ENCODE assay signal across 30 mouse cellular contexts in the genomic region with DNA sequence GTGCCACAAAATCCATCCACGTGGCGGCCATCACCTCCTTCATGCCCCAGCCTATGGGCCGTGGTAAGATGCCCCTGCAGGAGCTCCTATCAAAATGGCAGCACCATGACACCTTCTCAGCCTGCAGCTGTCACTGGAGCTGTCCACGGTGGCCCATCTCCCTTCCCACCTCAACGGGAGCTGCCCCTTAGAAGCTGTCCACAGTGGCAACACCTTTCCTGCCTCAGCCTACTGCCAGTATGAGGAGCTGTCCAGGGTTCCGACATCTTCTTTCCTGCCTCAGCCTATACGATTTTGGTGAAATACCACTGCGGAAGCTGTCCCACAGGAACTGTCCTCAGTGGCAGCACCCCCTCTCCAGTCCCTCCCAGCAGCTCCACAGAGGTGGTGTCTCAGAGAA. TPM values are rescaled to one million over a fixed set of nuclear protein-coding genes. Genes with fewer than 3 reads are reported as not detected.
DNase-seq lines count a peak whose midpoint lies in the region; ATAC-seq and TF ChIP-seq lines count a peak whose summit lies in the region.
"Had no signal": no experiment of that assay in that cellular context is flagged by ENCODE, and none has a peak within 500 bp of the region (broad histone marks: within the 10 kb centered on the region; RNA-seq: fewer than 3 reads in every experiment).

No protein-coding gene starts in this region.

- no peaks in the 10 kb centered on the region for H3K9me3 ChIP-seq in kidney, embryonic 15.5 days (replicated peaks)
- H3K9me3 ChIP-seq: embryonic facial prominence, embryonic 10.5 days; embryonic facial prominence, embryonic 12.5 days; forebrain, embryonic 13.5 days; forebrain, embryonic 15.5 days had no signal

- WGBS in kidney, embryonic 15.5 days, result 85% methylated on average over 8 of the region's 8 CpGs

- H3K36me3 ChIP-seq in myocyte (ENCODE audit: control insufficient read depth, insufficient read depth), result no peaks in the 10 kb centered on the region
- no peaks in the 10 kb centered on the region for H3K36me3 ChIP-seq in kidney, embryonic 15.5 days
- H3K36me3 ChIP-seq: embryonic facial prominence, embryonic 10.5 days; embryonic facial prominence, embryonic 12.5 days; forebrain, embryonic 15.5 days had no signal

- H3K4me2 ChIP-seq in myocyte (ENCODE audit: low read depth), result no peak overlapping the region
- H3K4me2 ChIP-seq in kidney, embryonic 15.5 days, result no peak overlapping the region
- H3K4me2 ChIP-seq: embryonic facial prominence, embryonic 12.5 days; forebrain, embryonic 13.5 days; forebrain, embryonic 15.5 days had no signal

- no peaks in the 10 kb centered on the region for H3K27me3 ChIP-seq in myocyte (ENCODE audit: control insufficient read depth, insufficient read depth, insufficient read length)
- H3K27me3 ChIP-seq in kidney, embryonic 15.5 days, result no peaks in the 10 kb centered on the region
- H3K27me3 ChIP-seq: CH12.LX; embryonic facial prominence, embryonic 12.5 days; forebrain, embryonic 13.5 days; forebrain, embryonic 15.5 days; Patski had no signal

- H3K79me2 ChIP-seq in myocyte (ENCODE audit: control insufficient read depth, insufficient read depth), result peaks cover 11% of the 10 kb centered on the region

- peak; percentile 83 for DNase-seq in heart, adult 11 months
- no peak for DNase-seq in heart, adult 18-20 months
- peak; percentile 50 for DNase-seq in ES-CJ7 (ENCODE audit: low read depth, low spot score)
- peak; percentile 66 for DNase-seq in R1 (ENCODE audit: low read depth, low spot score)
- no peak for DNase-seq in testis, postnatal 10 days (ENCODE audit: low spot score)
- DNase-seq: adrenal gland, adult 8-10 months; adrenal gland, postnatal 14 days; adrenal gland, postnatal 36 days; B cell, adult 2 months; cerebellum, adult 11-12 months; cerebellum, adult 2 months; cerebellum, adult 9-10 months; cerebellum, postnatal 10 days; cerebellum, postnatal 25 days; forebrain, postnatal 0 days had no signal

- H3K4me1 ChIP-seq in kidney, embryonic 15.5 days, result peaks cover 5% of the 10 kb centered on the region

- no peak overlapping the region for H3K27ac ChIP-seq in kidney, embryonic 15.5 days
- H3K27ac ChIP-seq: embryonic facial prominence, embryonic 10.5 days; embryonic facial prominence, embryonic 12.5 days; forebrain, embryonic 13.5 days; forebrain, embryonic 15.5 days had no signal

- no peak overlapping the region for H3ac ChIP-seq in myocyte (ENCODE audit: control insufficient read depth, insufficient read length)

- H3K9ac ChIP-seq in kidney, embryonic 15.5 days, result no peak overlapping the region
- H3K9ac ChIP-seq: embryonic facial prominence, embryonic 12.5 days; forebrain, embryonic 13.5 days; forebrain, embryonic 15.5 days; forebrain, postnatal 0 days had no signal

- no peak for ATAC-seq in kidney, embryonic 15.5 days (replicated peaks; ENCODE audit: low FRiP score)
- ATAC-seq: activated CD4-positive, CD25-positive, alpha-beta regulatory T cell, adult 4 months; CD4-positive, CD25-positive, alpha-beta regulatory T cell, adult 4 months; forebrain, embryonic 13.5 days; forebrain, embryonic 15.5 days; forebrain, postnatal 0 days; Patski had no signal

- H3K4me3 ChIP-seq in myocyte, result no peak overlapping the region
- H3K4me3 ChIP-seq in kidney, embryonic 15.5 days (replicated peaks), result no peak overlapping the region
- H3K4me3 ChIP-seq: embryonic facial prominence, embryonic 10.5 days; embryonic facial prominence, embryonic 12.5 days; forebrain, embryonic 13.5 days; forebrain, embryonic 15.5 days had no signal

- TF ChIP-seq POLR2A in myocyte (IDR thresholded peaks at IDR 0.05; ENCODE audit: insufficient read length, low read depth), result no peak

TF ChIP-seq in myocyte, 11 proteins besides CTCF, POLR2A, EP300 and RAD21:
- no peak for TF ChIP-seq MYOD1 (IDR thresholded peaks at IDR 0.05; ENCODE audit: control insufficient read depth in 1 of 3, insufficient read length in 2 of 3, low read depth in 2 of 3)
- TF ChIP-seq REST (IDR thresholded peaks at IDR 0.05; ENCODE audit: insufficient read depth, insufficient read length), result peak; percentile 24

RNA-seq across cellular contexts. Expression of a gene that starts 3.5 kb away (rescaled TPM):
- 10 to 100 TPM; 17.4 to 19.4 TPM for total RNA-seq in heart, adult 18-20 months (2021)
- 11.0 TPM for polyA plus RNA-seq in myocyte (2012; fragmentation: generic; extraction: Trizol)
- polyA plus RNA-seq in kidney, embryonic 15.5 days (2015; fragmentation: Nextera tagmentation; extraction: Ambion mirVana), result 19.0 and 19.4 TPM in 2 replicates

RNA-seq across cellular contexts. Expression of a gene that starts 6.1 kb away (rescaled TPM):
- 10 to 100 TPM; 43.3 to 44.1 TPM for total RNA-seq in heart, adult 18-20 months (2021)
- 17.2 TPM for polyA plus RNA-seq in myocyte (2012; fragmentation: generic; extraction: Trizol)
- 55.2 and 57.1 TPM in 2 replicates for polyA plus RNA-seq in kidney, embryonic 15.5 days (2015; fragmentation: Nextera tagmentation; extraction: Ambion mirVana)

RNA-seq across cellular contexts. Expression of a gene that starts 42.4 kb away (rescaled TPM):
- total RNA-seq in heart, adult 18-20 months (2021), result not detected
- polyA plus RNA-seq in myocyte (2012; fragmentation: generic; extraction: Trizol), result not detected
- 0.38 TPM in 1 of 2 replicates, not detected in the other for polyA plus RNA-seq in kidney, embryonic 15.5 days (2015; fragmentation: Nextera tagmentation; extraction: Ambion mirVana)
- total RNA-seq: CH12.LX; ES-E14; forebrain, postnatal 0 days had no signal
- polyA plus RNA-seq: embryonic facial prominence, embryonic 10.5 days; embryonic facial prominence, embryonic 12.5 days; embryonic facial prominence, embryonic 14.5 days; forebrain, embryonic 13.5 days; forebrain, embryonic 15.5 days; forebrain, postnatal 0 days; Patski had no signal

RNA-seq across cellular contexts. Expression of a gene that starts 57.0 kb away (rescaled TPM):
- total RNA-seq in heart, adult 18-20 months (2021), result not detected
- not detected for polyA plus RNA-seq in myocyte (2012; fragmentation: generic; extraction: Trizol)
- not detected in 2 replicates for polyA plus RNA-seq in kidney, embryonic 15.5 days (2015; fragmentation: Nextera tagmentation; extraction: Ambion mirVana)
- total RNA-seq: adrenal gland, adult 18-20 months; adrenal gland, adult 8-10 months; adrenal gland, postnatal 14 days; adrenal gland, postnatal 36 days; CH12.LX; ES-E14; forebrain, postnatal 0 days had no signal
- polyA plus RNA-seq: activated CD4-positive, CD25-positive, alpha-beta regulatory T cell, adult 4 months; CD4-positive, CD25-positive, alpha-beta regulatory T cell, adult 4 months; cerebellum, adult 2 months; cortical plate, adult 2 months; embryonic facial prominence, embryonic 10.5 days; embryonic facial prominence, embryonic 12.5 days; embryonic facial prominence, embryonic 14.5 days; forebrain, embryonic 11.5 days; forebrain, embryonic 13.5 days; forebrain, embryonic 15.5 days; forebrain, postnatal 0 days; Patski had no signal

Comparison
In these comparisons a context has a peak if more than half of its experiments do, and no peak if none do; other contexts are left out.
1. DNase-seq: peak in heart, adult 11 months (single experiment), ES-CJ7 (single experiment) and R1 (single experiment); none in heart, adult 18-20 months (0 of 2) and testis, postnatal 10 days (single experiment).